Mouse (Mus musculus): Measurements from ENCODE around the gene Tgfbr1. TPM values are rescaled to one million over a fixed set of nuclear protein-coding genes. Genes with fewer than 3 reads are reported as not detected.

The Tgfbr1 gene
- polyA plus RNA-seq (2015; fragmentation: Nextera tagmentation; extraction: Ambion mirVana) = 49.6 and 52.2 TPM in 2 replicates

- no peaks in the 10 kb centered on the region for H3K36me3 ChIP-seq
- WGBS = under 1% methylated on average over 41 of the region's 65 CpGs
- H3K27me3 ChIP-seq = no peaks in the 10 kb centered on the region
- no peaks in the 10 kb centered on the region for H3K9me3 ChIP-seq
- H3K27ac ChIP-seq = peak within 1 kb of the TSS; percentile 93
- peak; percentile 99 for ATAC-seq (ENCODE audit: low FRiP score, low read depth)
- H3K4me1 ChIP-seq = peaks cover 30% of the 10 kb centered on the region
- peak within 1 kb of the TSS; percentile 97 for H3K4me3 ChIP-seq
- H3K9ac ChIP-seq = peak within 1 kb of the TSS; percentile 94
- H3K4me2 ChIP-seq (replicated peaks) = peak within 1 kb of the TSS; percentile 95
Measured at GRCm38 (mm10) chr4:47352803-47353388, at the start of gene Tgfbr1. TSS of gene Tgfbr1 (plus strand) at chr4:47353222.

DNA sequence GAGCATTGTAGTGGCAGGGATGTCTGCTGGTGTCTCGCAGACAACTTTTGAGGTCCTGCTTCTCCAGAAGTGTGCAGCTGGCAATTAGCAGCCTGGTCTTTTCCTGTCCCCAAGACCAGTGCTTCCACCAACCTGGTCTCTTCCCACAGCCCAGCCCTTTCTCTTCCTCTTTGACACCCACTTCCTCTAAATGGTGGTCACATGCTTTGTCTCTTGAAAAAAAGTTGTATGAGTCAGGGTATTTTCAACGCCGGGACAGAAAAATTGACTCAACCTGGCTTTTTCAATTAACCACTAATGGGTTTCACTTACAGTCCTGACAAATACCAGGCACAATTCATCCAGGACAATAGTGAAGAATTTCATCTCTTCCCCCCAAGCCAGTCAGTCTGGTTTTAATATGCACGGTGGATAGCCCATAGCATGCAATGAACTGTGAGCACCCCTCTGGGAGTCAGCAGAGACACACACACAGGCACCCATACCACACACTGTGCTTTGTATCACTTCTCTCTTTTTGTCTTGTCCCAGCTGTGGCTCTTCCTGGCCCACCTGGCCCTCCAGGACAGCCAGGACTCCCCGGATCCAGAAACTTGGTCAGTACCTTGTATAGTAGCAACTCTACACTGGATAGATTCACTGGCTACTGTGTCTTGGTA lies 49.6 kb upstream of the Tgfbr1 start:
- H3K27ac ChIP-seq = no peak overlapping the region
- 0 out of 2 replicates have a peak, but pooled peaks cover 4% of the 10 kb centered on the region for H3K36me3 ChIP-seq
- H3K9me3 ChIP-seq = peaks cover 11% of the 10 kb centered on the region; the same call in 1 of the 2 replicates
- no peak for ATAC-seq (ENCODE audit: low FRiP score, low read depth)
- H3K4me1 ChIP-seq = no peaks in the 10 kb centered on the region
- no peaks in the 10 kb centered on the region for H3K27me3 ChIP-seq
- no peak overlapping the region for H3K9ac ChIP-seq
- 54% methylated on average over 5 of the region's 5 CpGs for WGBS
- H3K4me2 ChIP-seq (replicated peaks) = no peak overlapping the region
- no peak overlapping the region for H3K4me3 ChIP-seq

DNA sequence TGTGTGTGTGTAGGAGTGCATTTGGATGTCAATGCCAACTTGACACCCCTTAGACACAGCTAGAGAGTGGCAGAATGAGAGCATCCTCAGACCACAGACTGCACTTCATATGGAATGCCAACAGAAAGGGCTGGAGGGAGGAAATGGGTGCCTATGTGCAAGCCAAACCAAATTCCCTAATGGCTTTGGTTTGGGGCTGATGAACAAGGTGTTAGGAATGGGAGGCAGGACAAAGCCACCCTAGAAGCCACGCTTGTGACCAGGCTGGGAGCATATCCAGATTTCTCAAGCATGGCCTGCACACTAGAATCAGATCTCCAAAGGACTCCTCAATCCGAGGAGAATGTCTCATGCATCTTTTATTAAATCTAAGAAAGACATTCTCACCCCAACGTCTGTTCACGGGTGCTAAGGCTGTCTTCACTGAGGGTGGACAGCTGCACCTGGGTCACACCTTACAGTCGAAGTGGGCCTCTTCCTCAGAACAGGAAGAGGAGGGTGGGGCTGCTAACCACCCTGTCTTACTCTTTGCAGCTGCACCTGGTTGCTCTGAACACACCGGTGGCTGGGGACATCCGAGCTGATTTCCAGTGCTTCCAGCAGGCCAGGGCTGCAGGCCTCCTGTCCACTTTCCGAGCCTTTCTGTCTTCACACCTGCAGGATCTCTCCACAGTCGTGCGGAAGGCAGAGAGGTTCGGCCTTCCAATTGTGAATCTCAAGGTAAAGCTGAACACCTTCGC lies 43.0 kb upstream of the Tgfbr1 start:
- H3K4me1 ChIP-seq = peaks cover 7% of the 10 kb centered on the region; the same call in 1 of the 2 replicates
- H3K4me3 ChIP-seq = no peak overlapping the region
- no peak overlapping the region for H3K9ac ChIP-seq
- H3K4me2 ChIP-seq (replicated peaks) = no peak overlapping the region
- no peak overlapping the region for H3K27ac ChIP-seq
- H3K36me3 ChIP-seq = no peaks in the 10 kb centered on the region
- H3K9me3 ChIP-seq = no peaks in the 10 kb centered on the region
- ATAC-seq (ENCODE audit: low FRiP score, low read depth) = no peak
- H3K27me3 ChIP-seq = no peaks in the 10 kb centered on the region
- 73% methylated on average over 12 of the region's 12 CpGs for WGBS

- 78% methylated on average over 6 of the region's 6 CpGs for WGBS
Measured at GRCm38 (mm10) chr4:47310812-47311211, 42.2 kb upstream of the Tgfbr1 start.

DNA sequence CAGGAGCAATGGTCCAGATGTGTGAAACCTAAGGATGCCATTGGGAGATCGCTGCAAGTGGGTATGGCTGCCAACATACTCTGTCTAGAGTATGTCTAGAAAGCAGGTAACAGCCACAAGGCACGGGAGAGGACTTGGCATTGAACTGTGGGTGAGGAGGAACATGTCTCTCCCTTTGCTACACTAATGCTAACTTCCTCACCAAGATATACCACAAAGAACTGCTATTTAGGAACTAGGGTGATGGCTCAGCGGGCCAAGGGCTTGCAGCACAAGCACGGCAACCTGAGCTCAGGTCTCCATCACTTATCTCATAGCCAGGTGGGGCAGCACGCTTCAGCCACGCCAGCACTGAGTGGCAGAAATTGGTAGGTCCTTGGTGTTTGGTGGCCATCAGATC lies 41.6 kb upstream of the Tgfbr1 start:
- Histone ChIP-seq H3K27ac (no peak overlapping the region), H3K36me3 (no peaks in the 10 kb centered on the region), H3K9me3 (no peaks in the 10 kb centered on the region), H3K27me3 (no peaks in the 10 kb centered on the region), H3K4me3 (no peak overlapping the region), H3K9ac (no peak overlapping the region), H3K4me1 (peaks cover 7% of the 10 kb centered on the region; the same call in 1 of the 2 replicates), H3K4me2 (replicated peaks) (no peak overlapping the region)
- no peak for ATAC-seq (ENCODE audit: low FRiP score, low read depth)
- WGBS = 93% methylated on average over 6 of the region's 6 CpGs

More at GRCm38 (mm10) chr4:47310812-47311211, 42.2 kb upstream of the Tgfbr1 start:
- Histone ChIP-seq H3K4me1 (peaks cover 7% of the 10 kb centered on the region; the same call in 1 of the 2 replicates), H3K4me3 (no peak overlapping the region), H3K36me3 (no peaks in the 10 kb centered on the region), H3K9ac (no peak overlapping the region), H3K27me3 (no peaks in the 10 kb centered on the region), H3K4me2 (replicated peaks) (no peak overlapping the region), H3K9me3 (no peaks in the 10 kb centered on the region), H3K27ac (no peak overlapping the region)
- no peak for ATAC-seq (ENCODE audit: low FRiP score, low read depth)

DNA sequence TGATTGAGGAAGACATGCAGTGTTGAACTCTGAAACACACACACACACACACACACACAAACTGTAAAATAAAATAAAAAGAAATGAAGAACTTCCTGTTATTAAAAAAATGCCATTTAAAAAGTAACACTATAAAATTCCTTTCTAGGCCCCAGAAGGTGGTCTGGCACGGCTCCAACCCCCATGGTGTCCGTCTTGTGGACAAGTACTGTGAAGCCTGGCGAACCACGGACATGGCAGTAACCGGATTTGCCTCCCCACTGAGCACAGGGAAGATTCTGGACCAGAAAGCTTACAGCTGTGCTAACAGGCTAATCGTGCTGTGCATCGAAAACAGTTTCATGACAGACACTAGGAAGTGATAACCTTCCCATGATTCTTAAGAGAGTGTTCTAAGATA lies 41.1 kb upstream of the Tgfbr1 start:
- Histone ChIP-seq H3K4me3 (no peak overlapping the region), H3K4me2 (replicated peaks) (no peak overlapping the region), H3K4me1 (peaks cover 7% of the 10 kb centered on the region; the same call in 1 of the 2 replicates), H3K9me3 (no peaks in the 10 kb centered on the region), H3K36me3 (no peaks in the 10 kb centered on the region), H3K27me3 (no peaks in the 10 kb centered on the region), H3K27ac (no peak overlapping the region), H3K9ac (no peak overlapping the region)
- ATAC-seq (ENCODE audit: low FRiP score, low read depth) = no peak
- WGBS = 55% methylated on average over 7 of the region's 7 CpGs

DNA sequence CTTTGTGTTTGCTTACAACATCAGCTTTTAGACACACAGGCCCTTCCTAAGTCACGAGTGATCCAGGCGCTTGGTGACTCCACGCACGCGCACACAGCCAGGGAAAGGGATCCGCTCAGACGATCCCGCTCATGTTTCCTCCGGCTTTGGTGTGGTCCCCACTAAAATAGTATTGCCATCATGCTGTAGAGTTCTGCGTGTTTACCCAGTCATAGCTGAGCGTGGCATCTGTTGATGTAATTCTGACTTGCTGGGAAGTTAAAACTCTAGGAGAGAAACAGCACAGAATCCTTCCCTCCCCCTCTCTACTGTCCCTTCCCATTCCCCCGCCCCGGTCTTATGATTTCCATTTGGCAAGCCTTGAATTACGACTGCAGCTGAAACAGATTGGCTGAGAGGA lies 40.3 kb upstream of the Tgfbr1 start:
- H3K36me3 ChIP-seq = no peaks in the 10 kb centered on the region
- no peaks in the 10 kb centered on the region for H3K27me3 ChIP-seq
- no peak for ATAC-seq (ENCODE audit: low FRiP score, low read depth)
- H3K9ac ChIP-seq = no peak overlapping the region
- H3K27ac ChIP-seq = no peak overlapping the region
- H3K4me3 ChIP-seq = no peak overlapping the region
- peaks cover 7% of the 10 kb centered on the region; the same call in 1 of the 2 replicates for H3K4me1 ChIP-seq
- H3K4me2 ChIP-seq (replicated peaks) = no peak overlapping the region
- 69% methylated on average over 14 of the region's 14 CpGs for WGBS
- no peaks in the 10 kb centered on the region; the same call in 1 of the 2 replicates for H3K9me3 ChIP-seq

DNA sequence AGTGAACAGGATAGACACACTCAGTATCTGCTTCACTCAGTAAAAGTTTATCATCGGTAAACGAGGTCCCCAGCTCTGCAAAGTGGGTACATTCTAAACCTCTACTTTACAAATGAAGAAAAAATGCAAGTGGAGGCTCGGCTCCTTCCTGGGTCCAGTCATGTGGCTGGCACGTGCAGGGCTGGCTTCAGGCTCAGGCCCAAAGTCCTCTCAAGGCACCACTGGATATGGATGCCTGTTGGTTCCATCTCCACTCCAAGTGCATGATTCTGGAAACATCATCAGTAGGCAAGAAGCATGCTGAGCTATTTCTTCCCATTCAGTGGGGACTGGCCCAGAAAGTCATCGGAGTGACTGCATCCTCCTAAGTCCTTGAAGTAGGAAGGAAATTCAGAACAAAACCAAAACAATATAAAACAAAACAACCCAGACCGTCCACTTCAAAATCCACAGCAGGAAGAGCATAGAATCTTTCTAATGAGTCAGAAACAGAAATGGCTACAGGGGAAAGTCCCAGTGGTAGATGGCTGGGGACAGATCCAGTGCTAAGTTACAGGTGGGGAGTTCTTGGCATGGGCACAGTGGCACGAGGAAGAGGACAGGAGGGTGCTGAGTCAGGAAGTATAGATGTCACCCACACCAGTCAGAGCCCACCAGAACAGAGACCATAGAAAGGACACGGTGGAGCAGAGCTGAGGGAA lies 39.2 kb upstream of the Tgfbr1 start:
- Histone ChIP-seq H3K36me3 (no peaks in the 10 kb centered on the region), H3K9ac (no peak overlapping the region), H3K9me3 (no peaks in the 10 kb centered on the region; the same call in 1 of the 2 replicates), H3K4me1 (peaks cover 7% of the 10 kb centered on the region; the same call in 1 of the 2 replicates), H3K4me3 (no peak overlapping the region), H3K4me2 (replicated peaks) (no peak overlapping the region), H3K27ac (no peak overlapping the region), H3K27me3 (no peaks in the 10 kb centered on the region)
- 83% methylated on average over 8 of the region's 8 CpGs for WGBS
- no peak for ATAC-seq (ENCODE audit: low FRiP score, low read depth)

DNA sequence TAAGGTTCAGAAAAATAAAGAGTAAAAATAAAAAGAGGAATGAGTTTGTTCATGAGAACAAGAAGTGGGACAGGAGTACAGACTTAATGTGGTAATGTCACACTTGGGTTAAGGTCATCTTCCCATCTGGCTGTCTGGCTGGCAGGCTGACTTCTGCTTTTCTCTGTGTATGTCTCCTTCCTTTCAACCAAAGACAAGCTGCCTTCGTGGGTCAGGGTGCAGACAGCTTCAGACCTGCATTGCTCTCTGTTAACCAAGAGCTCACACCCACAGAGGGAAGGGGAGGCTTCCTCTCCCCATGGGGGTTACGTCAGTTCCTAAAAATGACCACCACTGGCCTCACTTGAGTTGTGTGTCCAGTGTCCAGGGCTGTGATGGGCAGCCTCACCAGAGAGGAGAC lies 37.6 kb upstream of the Tgfbr1 start:
- H3K4me2 ChIP-seq (replicated peaks) = no peak overlapping the region
- WGBS = 67% methylated on average over 2 of the region's 2 CpGs

DNA sequence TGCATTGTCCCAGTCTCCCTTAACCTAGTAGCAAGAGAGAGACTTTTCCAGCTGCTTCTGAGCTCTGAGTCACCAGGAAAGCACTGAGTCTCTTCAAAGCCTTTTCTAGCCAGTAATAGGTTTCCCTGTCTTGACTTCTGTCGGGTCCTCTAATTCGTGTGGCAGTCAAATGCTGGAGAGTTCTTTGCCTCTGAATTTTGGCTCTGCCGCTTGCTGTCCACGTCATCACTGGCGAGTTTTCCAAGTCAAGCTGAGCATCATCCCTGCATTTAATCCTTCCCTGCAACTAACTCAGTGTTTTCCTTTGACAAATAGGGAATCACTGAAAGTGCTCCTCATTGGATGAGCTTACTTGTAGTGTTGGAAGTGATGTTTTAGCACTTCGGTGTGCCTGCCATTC lies 36.6 kb upstream of the Tgfbr1 start:
- Histone ChIP-seq H3K36me3 (no peaks in the 10 kb centered on the region), H3K27me3 (no peaks in the 10 kb centered on the region), H3K4me3 (no peak overlapping the region), H3K9me3 (no peaks in the 10 kb centered on the region; the same call in 1 of the 2 replicates), H3K9ac (no peak overlapping the region), H3K4me2 (replicated peaks) (no peak overlapping the region), H3K27ac (no peak overlapping the region), H3K4me1 (peaks cover 7% of the 10 kb centered on the region; the same call in 1 of the 2 replicates)
- WGBS = 71% methylated on average over 6 of the region's 6 CpGs
- ATAC-seq (ENCODE audit: low FRiP score, low read depth) = no peak

More for the DNA sequence above, 37.6 kb upstream of the Tgfbr1 start:
- no peak for ATAC-seq (ENCODE audit: low FRiP score, low read depth)
- Histone ChIP-seq H3K4me3 (no peak overlapping the region), H3K36me3 (no peaks in the 10 kb centered on the region), H3K9ac (no peak overlapping the region), H3K9me3 (no peaks in the 10 kb centered on the region; the same call in 1 of the 2 replicates), H3K27ac (no peak overlapping the region), H3K4me1 (peaks cover 7% of the 10 kb centered on the region; the same call in 1 of the 2 replicates), H3K27me3 (no peaks in the 10 kb centered on the region)

DNA sequence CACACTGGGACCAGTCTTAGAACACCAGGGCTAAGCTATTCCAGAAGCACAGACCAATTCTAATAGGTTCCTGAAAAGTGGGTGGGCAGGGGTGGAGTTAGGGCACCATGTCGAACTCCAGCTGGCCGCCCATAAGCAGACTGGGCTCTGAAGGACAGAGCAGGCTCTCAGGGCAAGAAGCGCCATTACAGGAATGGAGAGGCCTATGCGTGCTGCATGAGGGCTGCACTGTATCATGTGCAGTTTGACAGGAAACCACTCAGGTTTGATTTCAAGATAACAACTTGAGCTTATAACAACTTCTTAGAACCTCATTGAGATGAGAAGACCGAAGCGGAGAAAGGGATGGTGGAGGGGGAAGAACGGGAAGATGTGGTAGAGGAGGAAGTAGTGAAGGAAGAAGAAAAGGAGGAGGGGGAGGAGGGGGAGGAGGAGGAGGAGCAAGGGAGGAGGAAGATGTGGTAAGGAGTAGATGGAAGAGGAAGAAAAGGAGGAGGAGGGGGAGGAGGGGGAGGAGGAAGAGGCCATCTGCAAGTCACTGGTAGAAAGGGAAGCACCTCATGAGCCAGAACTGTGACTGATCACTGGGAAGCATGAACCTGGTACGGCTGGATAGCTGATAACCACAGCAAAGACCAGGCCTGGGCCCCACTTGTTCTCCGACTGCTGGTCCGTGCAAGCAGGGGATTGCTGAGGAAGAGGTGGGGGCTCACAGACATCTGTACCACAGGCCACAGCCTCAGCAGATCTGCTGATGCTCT lies 33.3 kb upstream of the Tgfbr1 start:
- no peak overlapping the region for H3K9ac ChIP-seq
- H3K4me2 ChIP-seq (replicated peaks) = no peak overlapping the region
- H3K27me3 ChIP-seq = no peaks in the 10 kb centered on the region
- H3K9me3 ChIP-seq = no peaks in the 10 kb centered on the region; the same call in 1 of the 2 replicates
- H3K27ac ChIP-seq = no peak overlapping the region
- WGBS = 87% methylated on average over 10 of the region's 10 CpGs
- H3K4me3 ChIP-seq = no peak overlapping the region
- H3K4me1 ChIP-seq = peaks cover 4% of the 10 kb centered on the region; the same call in 1 of the 2 replicates
- H3K36me3 ChIP-seq = no peaks in the 10 kb centered on the region
- no peak for ATAC-seq (ENCODE audit: low FRiP score, low read depth)
